Mouse (Mus musculus): ENCODE data around the gene Hnf1b. TPM values are rescaled to one million over a fixed set of nuclear protein-coding genes. Genes with fewer than 3 reads are reported as not detected.

Gene Hnf1b
- polyA plus RNA-seq (2014; fragmentation: Nextera tagmentation; extraction: Ambion mirVana), result not detected in 2 replicates

GRCm38 (mm10) chr11:83849529-83850335 is at the start of gene Hnf1b:
Gene Hnf1b, plus strand, starts transcription at chr11:83850063.
- Histone ChIP-seq H3K36me3 (replicated peaks; ENCODE audit: control insufficient read depth, insufficient read depth, low read depth, low read length) (no peaks in the 10 kb centered on the region), H3K9ac (replicated peaks; ENCODE audit: low read length) (no peak within 1 kb of the TSS), H3K4me1 (ENCODE audit: control insufficient read depth, insufficient read depth, low read length) (peaks cover 4% of the 10 kb centered on the region), H3K4me2 (ENCODE audit: low read depth, low read length) (no peak within 1 kb of the TSS), H3K27ac (replicated peaks; ENCODE audit: low read depth, low read length) (no peak within 1 kb of the TSS), H3K4me3 (ENCODE audit: low read depth, low read length) (no peak within 1 kb of the TSS), H3K9me3 (replicated peaks; ENCODE audit: control insufficient read depth, low read length) (no peaks in the 10 kb centered on the region), H3K27me3 (ENCODE audit: control insufficient read depth, insufficient read depth, low read length) (peaks cover 40% of the 10 kb centered on the region)
- peak; percentile 9 for DNase-seq (ENCODE audit: low spot score)
- 4% methylated on average over 32 of the region's 36 CpGs for WGBS
- ATAC-seq (replicated peaks; ENCODE audit: insufficient number of reproducible peaks, low FRiP score, low TSS enrichment, low read depth), result no peak

GRCm38 (mm10) chr11:83802166-83802565 is 47.7 kb upstream of the Hnf1b start:
- H3K36me3 ChIP-seq (replicated peaks; ENCODE audit: control insufficient read depth, insufficient read depth, low read depth, low read length), result no peaks in the 10 kb centered on the region
- ATAC-seq (replicated peaks; ENCODE audit: insufficient number of reproducible peaks, low FRiP score, low TSS enrichment, low read depth), result no peak
- no peaks in the 10 kb centered on the region for H3K4me1 ChIP-seq (ENCODE audit: control insufficient read depth, insufficient read depth, low read length)
- H3K4me2 ChIP-seq (ENCODE audit: low read depth, low read length), result no peak overlapping the region
- no peaks in the 10 kb centered on the region for H3K9me3 ChIP-seq (replicated peaks; ENCODE audit: control insufficient read depth, low read length)
- H3K27me3 ChIP-seq (ENCODE audit: control insufficient read depth, insufficient read depth, low read length), result no peaks in the 10 kb centered on the region
- H3K27ac ChIP-seq (replicated peaks; ENCODE audit: low read depth, low read length), result no peak overlapping the region
- H3K4me3 ChIP-seq (ENCODE audit: low read depth, low read length), result no peak overlapping the region
- no peak overlapping the region for H3K9ac ChIP-seq (replicated peaks; ENCODE audit: low read length)
- WGBS, result 69% methylated on average over 8 of the region's 8 CpGs
- peak; percentile 71 for DNase-seq (ENCODE audit: low spot score)

- Histone ChIP-seq H3K27ac (replicated peaks; ENCODE audit: low read depth, low read length) (no peak overlapping the region), H3K4me1 (ENCODE audit: control insufficient read depth, insufficient read depth, low read length) (no peaks in the 10 kb centered on the region), H3K27me3 (ENCODE audit: control insufficient read depth, insufficient read depth, low read length) (no peaks in the 10 kb centered on the region), H3K4me3 (ENCODE audit: low read depth, low read length) (no peak overlapping the region), H3K36me3 (replicated peaks; ENCODE audit: control insufficient read depth, insufficient read depth, low read depth, low read length) (no peaks in the 10 kb centered on the region), H3K9me3 (replicated peaks; ENCODE audit: control insufficient read depth, low read length) (no peaks in the 10 kb centered on the region), H3K4me2 (ENCODE audit: low read depth, low read length) (no peak overlapping the region), H3K9ac (replicated peaks; ENCODE audit: low read length) (no peak overlapping the region)
- DNase-seq (ENCODE audit: low spot score) (no peak), ATAC-seq (replicated peaks; ENCODE audit: insufficient number of reproducible peaks, low FRiP score, low TSS enrichment, low read depth) (no peak)
- WGBS, result 85% methylated on average over 4 of the region's 4 CpGs
Observed at GRCm38 (mm10) chr11:83802581-83802980, 47.3 kb upstream of the Hnf1b start.

- Histone ChIP-seq H3K4me3 (ENCODE audit: low read depth, low read length) (no peak overlapping the region), H3K27ac (replicated peaks; ENCODE audit: low read depth, low read length) (no peak overlapping the region), H3K36me3 (replicated peaks; ENCODE audit: control insufficient read depth, insufficient read depth, low read depth, low read length) (no peaks in the 10 kb centered on the region), H3K4me1 (ENCODE audit: control insufficient read depth, insufficient read depth, low read length) (no peaks in the 10 kb centered on the region), H3K9ac (replicated peaks; ENCODE audit: low read length) (no peak overlapping the region), H3K27me3 (ENCODE audit: control insufficient read depth, insufficient read depth, low read length) (no peaks in the 10 kb centered on the region), H3K4me2 (ENCODE audit: low read depth, low read length) (no peak overlapping the region), H3K9me3 (replicated peaks; ENCODE audit: control insufficient read depth, low read length) (no peaks in the 10 kb centered on the region)
- WGBS, result 85% methylated on average over 8 of the region's 8 CpGs
- ATAC-seq (replicated peaks; ENCODE audit: insufficient number of reproducible peaks, low FRiP score, low TSS enrichment, low read depth) (no peak), DNase-seq (ENCODE audit: low spot score) (no peak)
Observed at GRCm38 (mm10) chr11:83810441-83810840, 39.4 kb upstream of the Hnf1b start.

- no peaks in the 10 kb centered on the region for H3K36me3 ChIP-seq (replicated peaks; ENCODE audit: control insufficient read depth, insufficient read depth, low read depth, low read length)
- ATAC-seq (replicated peaks; ENCODE audit: insufficient number of reproducible peaks, low FRiP score, low TSS enrichment, low read depth), result no peak
- no peak overlapping the region for H3K4me3 ChIP-seq (ENCODE audit: low read depth, low read length)
- no peaks in the 10 kb centered on the region for H3K27me3 ChIP-seq (ENCODE audit: control insufficient read depth, insufficient read depth, low read length)
- no peaks in the 10 kb centered on the region for H3K4me1 ChIP-seq (ENCODE audit: control insufficient read depth, insufficient read depth, low read length)
- H3K4me2 ChIP-seq (ENCODE audit: low read depth, low read length), result no peak overlapping the region
- H3K27ac ChIP-seq (replicated peaks; ENCODE audit: low read depth, low read length), result no peak overlapping the region
- H3K9me3 ChIP-seq (replicated peaks; ENCODE audit: control insufficient read depth, low read length), result no peaks in the 10 kb centered on the region
- no peak for DNase-seq (ENCODE audit: low spot score)
- WGBS, result 82% methylated on average over 5 of the region's 5 CpGs
- H3K9ac ChIP-seq (replicated peaks; ENCODE audit: low read length), result no peak overlapping the region
Observed at GRCm38 (mm10) chr11:83815191-83815590, 34.7 kb upstream of the Hnf1b start.

GRCm38 (mm10) chr11:83815628-83816027 is 34.2 kb upstream of the Hnf1b start:
- DNase-seq (ENCODE audit: low spot score) (peak; percentile 71), ATAC-seq (replicated peaks; ENCODE audit: insufficient number of reproducible peaks, low FRiP score, low TSS enrichment, low read depth) (no peak)
- H3K4me1 ChIP-seq (ENCODE audit: control insufficient read depth, insufficient read depth, low read length), result no peaks in the 10 kb centered on the region
- H3K36me3 ChIP-seq (replicated peaks; ENCODE audit: control insufficient read depth, insufficient read depth, low read depth, low read length), result no peaks in the 10 kb centered on the region
- no peak overlapping the region for H3K27ac ChIP-seq (replicated peaks; ENCODE audit: low read depth, low read length)
- no peak overlapping the region for H3K9ac ChIP-seq (replicated peaks; ENCODE audit: low read length)
- H3K9me3 ChIP-seq (replicated peaks; ENCODE audit: control insufficient read depth, low read length), result no peaks in the 10 kb centered on the region
- no peak overlapping the region for H3K4me3 ChIP-seq (ENCODE audit: low read depth, low read length)
- no peaks in the 10 kb centered on the region for H3K27me3 ChIP-seq (ENCODE audit: control insufficient read depth, insufficient read depth, low read length)
- 8% methylated on average over 9 of the region's 9 CpGs for WGBS
- no peak overlapping the region for H3K4me2 ChIP-seq (ENCODE audit: low read depth, low read length)

GRCm38 (mm10) chr11:83817048-83817447 is 32.8 kb upstream of the Hnf1b start:
- WGBS, result 74% methylated on average over 6 of the region's 6 CpGs
- Histone ChIP-seq H3K4me2 (ENCODE audit: low read depth, low read length) (no peak overlapping the region), H3K27me3 (ENCODE audit: control insufficient read depth, insufficient read depth, low read length) (no peaks in the 10 kb centered on the region), H3K9me3 (replicated peaks; ENCODE audit: control insufficient read depth, low read length) (no peaks in the 10 kb centered on the region), H3K27ac (replicated peaks; ENCODE audit: low read depth, low read length) (no peak overlapping the region), H3K4me3 (ENCODE audit: low read depth, low read length) (no peak overlapping the region), H3K9ac (replicated peaks; ENCODE audit: low read length) (no peak overlapping the region), H3K4me1 (ENCODE audit: control insufficient read depth, insufficient read depth, low read length) (no peaks in the 10 kb centered on the region), H3K36me3 (replicated peaks; ENCODE audit: control insufficient read depth, insufficient read depth, low read depth, low read length) (no peaks in the 10 kb centered on the region)
- DNase-seq (ENCODE audit: low spot score) (no peak), ATAC-seq (replicated peaks; ENCODE audit: insufficient number of reproducible peaks, low FRiP score, low TSS enrichment, low read depth) (no peak)

GRCm38 (mm10) chr11:83817994-83818393 is 31.9 kb upstream of the Hnf1b start:
- WGBS, result 74% methylated on average over 4 of the region's 4 CpGs

More at GRCm38 (mm10) chr11:83817994-83818393, 31.9 kb upstream of the Hnf1b start:
- ATAC-seq (replicated peaks; ENCODE audit: insufficient number of reproducible peaks, low FRiP score, low TSS enrichment, low read depth), result no peak
- Histone ChIP-seq H3K27ac (replicated peaks; ENCODE audit: low read depth, low read length) (no peak overlapping the region), H3K36me3 (replicated peaks; ENCODE audit: control insufficient read depth, insufficient read depth, low read depth, low read length) (no peaks in the 10 kb centered on the region), H3K4me2 (ENCODE audit: low read depth, low read length) (no peak overlapping the region), H3K9me3 (replicated peaks; ENCODE audit: control insufficient read depth, low read length) (no peaks in the 10 kb centered on the region), H3K4me3 (ENCODE audit: low read depth, low read length) (no peak overlapping the region), H3K4me1 (ENCODE audit: control insufficient read depth, insufficient read depth, low read length) (no peaks in the 10 kb centered on the region), H3K27me3 (ENCODE audit: control insufficient read depth, insufficient read depth, low read length) (no peaks in the 10 kb centered on the region), H3K9ac (replicated peaks; ENCODE audit: low read length) (no peak overlapping the region)
- no peak for DNase-seq (ENCODE audit: low spot score)

Measured in embryonic facial prominence, embryonic 11.5 days (tissue).